Mouse (Mus musculus) forebrain, embryonic 13.5 days (tissue): ENCODE measurements around the gene Fam71d. TPM values are rescaled to one million over a fixed set of nuclear protein-coding genes. Genes with fewer than 3 reads are reported as not detected.
A peak's percentile ranks its signal among the peaks of the same experiment; 100 is the strongest.

Experiments used
- ATAC-seq: fragments of 200-750 bp; cut with Nextera tagmentation; 2 replicates; pipeline ENCODE4 v1.8.0; 2017
- H3K27ac ChIP-seq: fragments of 300-500 bp; sonication (generic); 2 replicates; pipeline ENCODE4 v1.5.1; 2015; ENCODE audit warnings: inconsistent platforms, mild to moderate bottlenecking, moderate library complexity
- H3K27me3 ChIP-seq: fragments of 300-500 bp; sonication (generic); 2 replicates; pipeline ENCODE4 v1.6.1; 2015; ENCODE audit warnings: mild to moderate bottlenecking, inconsistent platforms
- H3K36me3 ChIP-seq: fragments of 300-500 bp; sonication (generic); 2 replicates; pipeline ENCODE4 v1.6.1; 2015; ENCODE audit warnings: mild to moderate bottlenecking, inconsistent platforms; ENCODE audit not compliant: poor library complexity, severe bottlenecking
- H3K4me1 ChIP-seq: fragments of 300-500 bp; sonication (generic); 2 replicates; pipeline ENCODE4 v1.6.1; 2015; ENCODE audit warnings: inconsistent platforms
- H3K4me2 ChIP-seq: fragments of 300-500 bp; sonication (generic); 2 replicates; pipeline ENCODE4 v1.6.1; 2015; ENCODE audit warnings: inconsistent platforms, mild to moderate bottlenecking, moderate library complexity
- H3K4me3 ChIP-seq: fragments of 300-500 bp; sonication (generic); 2 replicates; pipeline ENCODE4 v1.5.1; 2015; ENCODE audit warnings: mild to moderate bottlenecking, inconsistent platforms
- H3K9ac ChIP-seq: fragments of 300-500 bp; sonication (generic); 2 replicates; pipeline ENCODE4 v1.6.1; 2015; ENCODE audit warnings: mild to moderate bottlenecking, inconsistent platforms
- H3K9me3 ChIP-seq: fragments of 300-500 bp; sonication (generic); replicated peaks from 2 replicates; pipeline ENCODE4 v1.6.1; 2016; ENCODE audit warnings: inconsistent platforms
- WGBS: fragments of 180-500 bp; shearing (Covaris S2); methylation state at CpG from one replicate; pipeline ENCODE4 v1.1.7; 2015; 5-methylcytosine and 5-hydroxymethylcytosine counted together
- polyA plus RNA-seq: library from polyadenylated mRNA; unstranded; fragments of >200 nt; fragmentation: Nextera tagmentation; extraction: Ambion mirVana; gene quantifications from 2 replicates; pipeline ENCODE4 v1.2.1, GENCODE M21; 2015

Fam71d gene
- polyA plus RNA-seq, 1 experiment from 2014 or later = 0.50 TPM

DNA sequence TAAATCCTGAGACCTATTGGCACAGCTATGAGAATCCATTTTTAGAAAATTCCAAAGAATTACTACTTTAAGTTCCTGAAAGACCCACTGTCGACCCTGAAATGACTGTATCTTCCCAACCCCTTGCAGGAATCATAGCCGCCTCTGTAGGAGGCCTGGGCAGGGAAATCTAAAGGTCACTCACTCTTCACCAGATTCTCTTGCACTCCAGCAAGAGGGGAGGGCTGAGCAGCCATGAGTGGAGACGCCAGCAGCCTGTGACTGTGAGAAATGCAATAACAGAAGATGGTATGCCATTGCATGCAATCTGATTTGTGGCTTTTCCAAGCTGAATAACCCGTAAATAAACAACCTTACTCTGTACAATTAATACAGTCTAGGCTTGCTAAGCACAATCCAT is 36.4 kb downstream of the Fam71d start:
- no peaks in the 10 kb centered on the region for H3K9me3 ChIP-seq
- H3K4me1 ChIP-seq = no peaks in the 10 kb centered on the region
- H3K36me3 ChIP-seq = no peaks in the 10 kb centered on the region
- no peak overlapping the region for H3K4me3 ChIP-seq
- WGBS = 73% methylated on average over 4 of the region's 4 CpGs
- no peak overlapping the region for H3K9ac ChIP-seq
- no peak overlapping the region for H3K4me2 ChIP-seq
- no peak for ATAC-seq
- no peaks in the 10 kb centered on the region for H3K27me3 ChIP-seq
- H3K27ac ChIP-seq = no peak overlapping the region

DNA sequence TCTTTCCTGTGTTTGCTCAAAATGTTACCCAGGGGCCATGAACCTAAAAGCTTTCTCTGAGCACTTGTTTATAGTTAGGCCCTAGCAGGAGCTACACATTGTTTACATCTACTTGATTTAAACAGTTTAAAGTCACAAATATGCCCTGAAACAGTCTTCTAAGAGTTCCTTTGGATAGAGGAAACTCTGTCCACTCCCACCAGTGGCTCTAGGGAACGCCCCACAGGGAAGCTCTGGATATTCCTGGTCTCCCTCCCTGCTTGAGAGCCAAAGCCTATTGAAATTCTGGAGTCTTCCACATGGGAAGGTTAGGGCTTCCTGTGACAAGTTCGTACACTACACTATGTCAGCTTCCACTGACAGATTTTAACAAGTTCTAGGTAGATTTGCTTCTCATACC is 48.3 kb downstream of the Fam71d start:
- no peak for ATAC-seq
- no peak overlapping the region for H3K4me3 ChIP-seq
- no peak overlapping the region for H3K27ac ChIP-seq
- no peaks in the 10 kb centered on the region for H3K9me3 ChIP-seq
- 62% methylated on average over 2 of the region's 2 CpGs for WGBS
- no peak overlapping the region for H3K4me2 ChIP-seq
- no peak overlapping the region for H3K9ac ChIP-seq
- no peaks in the 10 kb centered on the region for H3K36me3 ChIP-seq
- H3K4me1 ChIP-seq = no peaks in the 10 kb centered on the region
- H3K27me3 ChIP-seq = no peaks in the 10 kb centered on the region

DNA sequence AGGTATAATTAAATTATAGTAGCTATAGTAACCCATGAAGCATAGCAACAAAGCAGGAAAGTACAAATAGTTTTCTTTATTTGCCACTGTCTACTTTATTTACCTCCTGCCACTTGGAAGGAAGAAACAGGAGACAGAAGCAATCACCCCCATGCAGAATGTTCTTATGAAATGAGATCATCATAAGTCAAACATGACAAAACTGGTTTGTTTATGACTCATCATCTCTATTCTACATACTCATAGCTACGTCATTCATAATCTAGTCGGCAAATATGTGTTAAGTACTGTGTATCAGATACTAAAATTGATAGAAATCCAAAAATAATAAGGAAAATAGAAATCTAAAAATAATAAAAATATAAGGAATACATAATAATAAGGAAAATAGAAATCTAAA is 49.0 kb downstream of the Fam71d start:
- Histone ChIP-seq H3K27ac (no peak overlapping the region), H3K4me3 (no peak overlapping the region), H3K27me3 (no peaks in the 10 kb centered on the region), H3K9ac (no peak overlapping the region), H3K4me1 (no peaks in the 10 kb centered on the region), H3K4me2 (no peak overlapping the region), H3K9me3 (no peaks in the 10 kb centered on the region), H3K36me3 (no peaks in the 10 kb centered on the region)
- WGBS = 93% methylated on average over 2 of the region's 2 CpGs
- ATAC-seq = no peak

DNA sequence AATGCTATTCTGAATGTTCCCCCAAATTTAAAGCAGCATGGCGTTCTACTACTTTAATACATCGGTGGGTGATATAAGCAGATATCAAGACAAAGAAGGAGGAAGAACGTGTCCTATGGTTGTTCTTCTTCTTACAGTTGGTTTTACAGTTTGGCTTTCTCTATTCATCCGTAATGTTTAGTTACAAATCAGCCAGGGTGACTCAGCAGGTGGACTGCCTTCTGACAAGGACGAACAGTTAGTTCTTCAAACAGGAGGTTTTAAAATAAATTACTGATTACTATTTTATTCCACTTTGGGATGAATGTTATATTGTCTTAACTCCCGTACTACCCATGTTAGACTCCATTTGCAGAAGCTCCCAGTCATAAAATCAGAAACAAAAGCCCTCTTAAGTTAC is 54.9 kb downstream of the Fam71d start:
- H3K4me2 ChIP-seq = no peak overlapping the region
- no peak overlapping the region for H3K4me3 ChIP-seq
- H3K9me3 ChIP-seq = no peaks in the 10 kb centered on the region
- H3K27me3 ChIP-seq = peaks cover 11% of the 10 kb centered on the region; the same call in 1 of the 2 replicates
- 80% methylated on average over 6 of the region's 6 CpGs for WGBS
- no peak for ATAC-seq
- H3K27ac ChIP-seq = no peak overlapping the region
- H3K9ac ChIP-seq = no peak overlapping the region
- peaks cover 5% of the 10 kb centered on the region; the same call in 1 of the 2 replicates for H3K4me1 ChIP-seq
- no peaks in the 10 kb centered on the region for H3K36me3 ChIP-seq

DNA sequence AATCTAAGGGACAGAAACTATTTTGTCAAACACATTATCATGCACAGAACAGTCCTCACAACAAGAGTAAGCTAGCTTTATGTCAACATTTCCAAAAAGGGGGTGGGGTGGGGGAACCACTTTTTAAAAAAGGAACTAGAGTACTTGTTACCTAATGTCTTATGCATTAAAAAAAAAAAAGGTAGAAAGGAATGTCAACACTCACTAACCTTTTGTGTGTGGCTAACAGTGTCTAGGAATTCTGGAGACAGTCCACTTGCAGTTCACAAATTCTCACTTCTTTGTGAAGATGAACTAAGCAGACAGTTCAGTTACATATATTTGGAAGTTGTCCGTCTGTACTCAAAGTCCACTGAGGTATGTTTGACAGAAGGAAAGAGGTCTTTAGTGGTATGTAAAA is 56.1 kb downstream of the Fam71d start:
- H3K9ac ChIP-seq = no peak overlapping the region
- no peak overlapping the region for H3K4me2 ChIP-seq
- peaks cover 5% of the 10 kb centered on the region; the same call in 1 of the 2 replicates for H3K4me1 ChIP-seq
- H3K36me3 ChIP-seq = no peaks in the 10 kb centered on the region
- no peaks in the 10 kb centered on the region for H3K9me3 ChIP-seq
- 45% methylated on average over 1 of the region's 1 CpGs for WGBS
- peaks cover 11% of the 10 kb centered on the region; the same call in 1 of the 2 replicates for H3K27me3 ChIP-seq
- H3K4me3 ChIP-seq = no peak overlapping the region
- no peak for ATAC-seq
- H3K27ac ChIP-seq = no peak overlapping the region

DNA sequence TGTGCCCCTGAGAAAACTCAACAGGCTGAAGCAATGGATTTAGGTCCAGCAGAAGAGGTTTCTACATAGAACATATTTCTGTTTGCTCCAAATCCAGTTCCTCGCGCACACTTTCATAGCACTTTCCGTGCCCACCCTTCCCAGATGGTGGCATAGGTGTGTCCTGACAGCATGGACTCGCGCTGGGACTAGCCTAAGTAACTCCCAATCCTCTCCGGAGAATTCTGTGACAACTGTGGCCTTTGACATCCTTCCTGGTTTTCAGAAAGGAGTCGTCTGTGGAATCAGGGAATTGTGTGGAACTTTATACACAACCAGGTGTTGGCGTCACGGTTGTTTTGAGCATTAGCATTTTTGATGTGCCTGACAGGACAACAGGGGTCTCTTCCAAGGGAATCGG is 56.8 kb downstream of the Fam71d start:
- Histone ChIP-seq H3K27ac (peak overlapping the region; percentile 6; the same call in 1 of the 2 replicates), H3K27me3 (peaks cover 11% of the 10 kb centered on the region; the same call in 1 of the 2 replicates), H3K9me3 (no peaks in the 10 kb centered on the region), H3K4me1 (peaks cover 5% of the 10 kb centered on the region; the same call in 1 of the 2 replicates), H3K4me2 (peak overlapping the region; percentile 86), H3K9ac (peak overlapping the region; percentile 64), H3K36me3 (no peaks in the 10 kb centered on the region), H3K4me3 (peak overlapping the region; percentile 83)
- ATAC-seq = peak; percentile 11
- under 1% methylated on average over 10 of the region's 10 CpGs for WGBS

DNA sequence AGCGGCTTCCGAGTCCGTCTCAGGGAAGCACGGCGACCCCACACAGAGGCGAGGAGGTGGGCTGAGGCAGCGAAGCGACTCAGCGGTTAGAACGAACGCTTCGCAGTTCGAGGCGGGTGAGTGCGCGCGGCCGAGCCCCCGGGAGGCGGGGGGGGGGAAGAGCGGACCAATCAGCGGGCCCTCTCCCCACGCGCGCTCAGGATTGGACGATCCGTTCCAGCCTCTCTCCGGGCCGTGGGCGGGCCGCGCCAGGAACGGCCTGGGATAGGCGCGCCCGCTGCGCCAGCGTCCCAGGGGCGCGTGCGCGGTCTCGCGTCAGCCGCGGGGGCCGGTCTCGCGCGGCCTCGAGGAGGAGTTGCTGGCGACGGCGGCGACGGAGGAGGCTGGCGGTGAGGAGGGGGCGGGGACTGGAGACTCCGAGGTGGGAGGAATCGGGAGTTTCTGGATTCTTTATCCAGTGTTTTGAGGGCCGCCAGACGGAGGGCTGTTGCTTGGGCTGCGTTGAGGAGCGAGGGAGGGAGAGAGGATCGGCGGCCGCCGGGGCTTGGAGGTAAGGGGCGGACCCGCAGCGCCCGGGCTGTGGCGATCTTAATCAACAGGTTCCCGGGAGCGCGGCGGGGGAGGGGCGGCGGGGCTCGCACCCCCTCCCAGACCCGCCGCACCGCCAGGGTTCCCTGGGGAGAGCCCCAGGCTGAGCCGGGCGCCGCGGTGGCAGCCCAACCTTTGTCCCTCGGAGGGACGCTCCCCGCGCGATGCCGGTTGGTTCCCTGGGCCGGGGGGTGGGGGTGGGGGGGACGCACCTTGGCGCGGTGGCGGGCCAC is 57.4 kb downstream of the Fam71d start, which contains the start of gene Mpp5:
Gene Mpp5, plus strand, starts transcription at position 351 of the 821 bp plus-strand sequence.
- peak within 1 kb of the TSS; percentile 83 for H3K4me3 ChIP-seq
- peaks cover 11% of the 10 kb centered on the region; the same call in 1 of the 2 replicates for H3K27me3 ChIP-seq
- peak within 1 kb of the TSS; percentile 86 for H3K4me2 ChIP-seq
- H3K4me1 ChIP-seq = peaks cover 5% of the 10 kb centered on the region; the same call in 1 of the 2 replicates
- H3K36me3 ChIP-seq = no peaks in the 10 kb centered on the region
- under 1% methylated on average over 63 of the region's 98 CpGs for WGBS
- peak within 1 kb of the TSS; percentile 80 for H3K27ac ChIP-seq
- no peaks in the 10 kb centered on the region for H3K9me3 ChIP-seq
- ATAC-seq = peak; percentile 100
- H3K9ac ChIP-seq = peak within 1 kb of the TSS; percentile 84

DNA sequence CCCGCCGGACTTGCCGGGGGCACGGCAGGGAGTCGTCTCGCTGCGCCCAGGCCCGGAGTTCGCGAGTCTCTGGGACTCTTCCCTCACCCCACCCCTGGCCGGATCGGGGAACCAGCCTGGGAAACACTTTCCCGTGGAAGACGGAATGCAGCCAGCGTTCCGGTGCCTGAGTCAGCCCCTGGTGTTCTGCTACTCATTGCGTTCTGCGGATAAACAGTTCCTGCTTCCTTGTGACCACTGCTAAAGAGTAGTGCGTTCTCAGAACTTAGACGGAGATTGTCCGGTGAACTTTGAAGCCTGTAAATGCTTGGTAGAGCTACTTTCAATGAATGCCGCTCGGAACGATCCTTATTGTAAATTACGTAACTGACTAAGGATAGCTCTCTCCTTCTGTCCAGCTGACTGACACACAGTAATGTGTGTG is 58.1 kb downstream of the Fam71d start:
- H3K4me1 ChIP-seq = peaks cover 5% of the 10 kb centered on the region; the same call in 1 of the 2 replicates
- peak overlapping the region; percentile 80 for H3K27ac ChIP-seq
- peak overlapping the region; percentile 86 for H3K4me2 ChIP-seq
- H3K27me3 ChIP-seq = peaks cover 11% of the 10 kb centered on the region; the same call in 1 of the 2 replicates
- H3K36me3 ChIP-seq = no peaks in the 10 kb centered on the region
- WGBS = under 1% methylated on average over 25 of the region's 25 CpGs
- peak; percentile 14 for ATAC-seq
- peak overlapping the region; percentile 83 for H3K4me3 ChIP-seq
- H3K9ac ChIP-seq = peak overlapping the region; percentile 84
- no peaks in the 10 kb centered on the region for H3K9me3 ChIP-seq

DNA sequence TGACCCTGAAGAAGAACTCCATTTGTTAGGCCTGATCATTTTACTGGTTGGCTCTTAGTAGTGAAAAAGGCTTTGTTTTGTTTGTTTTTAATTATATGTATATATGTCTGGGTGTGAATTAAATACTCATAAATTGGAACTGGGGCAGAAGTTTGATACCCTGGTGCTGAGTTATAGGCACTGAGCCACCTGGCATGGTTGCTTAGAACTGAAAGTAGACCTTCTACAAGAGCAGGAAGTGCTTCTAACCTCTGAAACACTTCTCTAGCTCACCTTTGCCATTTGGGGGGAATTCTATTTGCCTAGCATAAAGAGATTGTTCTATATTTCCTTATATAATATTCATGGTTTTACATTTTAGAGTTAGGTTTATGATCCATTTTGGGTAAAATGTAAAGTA is 70.6 kb downstream of the Fam71d start:
- no peak for ATAC-seq
- H3K9ac ChIP-seq = no peak overlapping the region
- no peaks in the 10 kb centered on the region for H3K36me3 ChIP-seq
- no peak overlapping the region for H3K4me2 ChIP-seq
- no peak overlapping the region for H3K4me3 ChIP-seq
- no peaks in the 10 kb centered on the region for H3K27me3 ChIP-seq
- no peaks in the 10 kb centered on the region for H3K9me3 ChIP-seq
- no peak overlapping the region for H3K27ac ChIP-seq
- H3K4me1 ChIP-seq = no peaks in the 10 kb centered on the region

DNA sequence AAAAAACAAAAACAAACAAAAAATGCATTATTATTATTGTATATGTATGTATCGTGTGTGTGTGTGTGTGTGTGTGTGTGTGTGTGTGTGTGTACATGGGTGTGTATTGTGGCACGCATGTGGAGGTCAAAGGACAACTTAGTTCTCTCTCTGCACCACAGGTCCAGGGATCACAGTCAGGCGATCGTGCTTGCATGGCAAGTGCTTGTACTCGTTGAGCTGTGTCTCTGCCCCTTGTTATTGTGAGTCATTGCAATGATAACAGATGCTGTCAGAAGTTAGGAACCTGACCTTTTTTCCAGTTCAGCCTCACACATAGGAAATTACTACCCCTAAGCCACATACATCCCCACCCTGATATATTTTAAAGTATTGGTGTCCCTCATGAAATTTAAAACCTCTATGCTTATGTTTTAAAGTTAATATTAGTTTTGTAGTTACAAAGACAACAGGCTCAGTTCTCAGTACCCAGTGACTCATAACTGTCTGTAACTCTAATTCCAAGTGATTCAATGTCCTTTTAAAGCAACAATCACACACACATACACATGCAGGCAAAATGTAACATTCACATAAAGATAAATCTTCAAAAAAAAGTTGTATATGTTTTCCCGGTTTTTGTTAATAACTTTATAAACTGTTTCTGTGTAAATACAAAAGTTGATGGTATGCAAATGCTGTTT is 77.8 kb downstream of the Fam71d start:
- no peak for ATAC-seq
- 85% methylated on average over 6 of the region's 6 CpGs for WGBS

DNA sequence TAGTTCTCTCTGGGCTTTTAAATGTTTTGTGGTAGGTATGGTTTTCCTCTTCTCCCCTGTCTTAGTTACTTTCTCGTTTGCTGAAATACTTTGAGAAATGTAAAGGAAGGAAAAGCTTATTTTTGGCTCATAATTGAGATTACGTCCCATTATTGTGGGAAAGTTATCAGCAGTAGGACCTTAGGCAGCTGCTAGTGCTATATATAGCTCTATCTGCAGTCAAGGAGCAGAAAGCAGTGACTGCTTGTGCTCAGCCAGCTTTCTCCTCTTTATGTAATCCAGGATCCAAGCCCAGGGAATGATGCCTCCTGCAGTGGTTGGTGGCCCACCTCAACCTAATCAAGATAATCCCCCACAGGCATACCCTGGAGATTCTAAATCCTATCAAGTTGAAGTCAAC is 81.9 kb downstream of the Fam71d start:
- no peak for ATAC-seq
- Histone ChIP-seq H3K9me3 (no peaks in the 10 kb centered on the region), H3K4me2 (no peak overlapping the region), H3K4me3 (no peak overlapping the region), H3K27me3 (no peaks in the 10 kb centered on the region), H3K9ac (no peak overlapping the region), H3K36me3 (no peaks in the 10 kb centered on the region), H3K27ac (no peak overlapping the region), H3K4me1 (peaks cover 9% of the 10 kb centered on the region)
- WGBS = 82% methylated on average over 2 of the region's 2 CpGs

More for the DNA sequence above, 77.8 kb downstream of the Fam71d start:
- H3K9ac ChIP-seq = no peak overlapping the region
- H3K4me2 ChIP-seq = no peak overlapping the region
- 0 out of 2 replicates have a peak, but pooled peaks cover 4% of the 10 kb centered on the region for H3K4me1 ChIP-seq
- no peaks in the 10 kb centered on the region for H3K9me3 ChIP-seq
- H3K27me3 ChIP-seq = no peaks in the 10 kb centered on the region
- H3K4me3 ChIP-seq = no peak overlapping the region
- no peaks in the 10 kb centered on the region for H3K36me3 ChIP-seq
- H3K27ac ChIP-seq = no peak overlapping the region

DNA sequence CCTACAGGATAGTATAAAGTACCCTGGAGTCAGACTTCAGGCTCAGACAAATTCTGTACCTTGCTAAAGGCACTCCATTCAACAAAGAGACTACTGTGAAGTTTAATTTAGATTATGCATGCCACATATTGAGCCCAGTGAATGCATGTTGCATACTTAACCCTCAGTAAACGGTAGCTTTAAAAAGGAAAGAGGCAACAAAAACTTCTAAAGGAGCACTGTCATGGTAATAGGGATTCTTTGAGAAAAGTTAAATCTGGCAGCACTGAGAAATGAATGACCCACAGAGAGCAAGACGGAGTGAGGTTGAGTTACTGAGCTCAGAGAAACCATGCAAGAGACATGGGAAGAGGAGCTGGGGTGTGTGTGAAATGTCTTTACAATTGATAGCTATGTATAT is 86.6 kb downstream of the Fam71d start:
- Histone ChIP-seq H3K27ac (no peak overlapping the region; the same call in 1 of the 2 replicates), H3K27me3 (no peaks in the 10 kb centered on the region), H3K4me3 (no peak overlapping the region), H3K4me1 (peaks cover 19% of the 10 kb centered on the region), H3K36me3 (no peaks in the 10 kb centered on the region), H3K4me2 (peak overlapping the region; percentile 15; the same call in 1 of the 2 replicates), H3K9ac (no peak overlapping the region), H3K9me3 (no peaks in the 10 kb centered on the region)
- ATAC-seq = peak; percentile 62; the same call in 1 of the 2 replicates
- WGBS = 4% methylated on average over 2 of the region's 2 CpGs
